Mouse (Mus musculus) forebrain, embryonic 16.5 days (tissue): Measurements from ENCODE around the gene Ift57. TPM values are rescaled to one million over a fixed set of nuclear protein-coding genes. Genes with fewer than 3 reads are reported as not detected.

Source experiments
- ATAC-seq: fragments of 200-750 bp; cut with Nextera tagmentation; 2 replicates; pipeline ENCODE4 v1.8.0; 2017; ENCODE audit warnings: mild to moderate bottlenecking, moderate library complexity
- H3K27ac ChIP-seq: fragments of 300-500 bp; sonication (generic); 2 replicates; pipeline ENCODE4 v1.5.1; 2014; ENCODE audit warnings: low read length, control low read depth
- H3K27me3 ChIP-seq: fragments of 300-500 bp; sonication (generic); replicated peaks from 2 replicates; pipeline ENCODE4 v1.6.1; 2014; ENCODE audit warnings: low read length; ENCODE audit not compliant: control insufficient read depth, insufficient read depth
- H3K36me3 ChIP-seq: fragments of 300-500 bp; sonication (generic); 2 replicates; pipeline ENCODE4 v1.6.1; 2014; ENCODE audit not compliant: control insufficient read depth, insufficient read depth
- H3K4me1 ChIP-seq: fragments of 300-500 bp; sonication (generic); replicated peaks from 2 replicates; pipeline ENCODE4 v1.6.1; 2014; ENCODE audit warnings: low read length; ENCODE audit not compliant: control insufficient read depth, insufficient read depth
- H3K4me2 ChIP-seq: fragments of 300-500 bp; sonication (generic); 2 replicates; pipeline ENCODE4 v1.6.1; 2014; ENCODE audit warnings: mild to moderate bottlenecking, low read length, control low read depth
- H3K4me3 ChIP-seq: fragments of 300-500 bp; sonication (generic); replicated peaks from 2 replicates; pipeline ENCODE4 v1.5.1; 2014; ENCODE audit warnings: mild to moderate bottlenecking, low read length, control low read depth
- H3K9ac ChIP-seq: fragments of 300-500 bp; sonication (generic); replicated peaks from 2 replicates; pipeline ENCODE4 v1.6.1; 2014; ENCODE audit warnings: low read depth, low read length, control low read depth
- H3K9me3 ChIP-seq: fragments of 300-500 bp; sonication (generic); 2 replicates; pipeline ENCODE4 v1.6.1; 2016; ENCODE audit warnings: low read length; ENCODE audit not compliant: control insufficient read depth
- WGBS: fragments of 180-500 bp; shearing (Covaris S2); extraction: QIAGEN DNeasy Blood & Tissue Kit; methylation state at CpG from one replicate; pipeline ENCODE4 v1.1.7; 2014; 5-methylcytosine and 5-hydroxymethylcytosine counted together
- polyA plus RNA-seq: library from polyadenylated mRNA; unstranded; fragments of >200 nt; fragmentation: Nextera tagmentation; extraction: Ambion mirVana; gene quantifications from 2 replicates; pipeline ENCODE4 v1.2.1, GENCODE M21; 2015

Gene Ift57
- polyA plus RNA-seq, 1 experiment from 2014 or later, result 44.2 TPM

DNA sequence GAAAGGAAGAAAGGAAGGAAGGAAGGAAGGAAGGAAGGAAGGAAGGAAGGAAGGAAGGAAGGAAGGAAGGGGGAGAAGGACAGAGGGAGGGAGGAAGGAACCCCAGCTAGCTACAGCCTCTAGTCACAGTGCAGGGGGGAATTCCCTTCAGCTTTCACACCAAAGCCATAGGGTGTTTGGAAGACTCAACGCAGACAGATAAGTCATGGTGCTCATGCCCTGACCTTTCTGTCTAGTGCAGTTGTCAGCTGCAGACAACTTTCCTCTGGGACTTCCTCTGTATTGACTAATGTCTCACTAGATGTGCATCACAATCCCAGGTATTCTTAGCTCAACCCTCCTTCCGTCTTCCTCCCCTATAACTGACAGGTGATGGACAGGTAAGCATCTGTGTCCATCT lies 97.9 kb downstream of the Ift57 start:
- ATAC-seq, result no peak
- no peaks in the 10 kb centered on the region for H3K9me3 ChIP-seq
- H3K27me3 ChIP-seq, result no peaks in the 10 kb centered on the region
- WGBS, result 100% methylated on average over 2 of the region's 2 CpGs
- H3K4me1 ChIP-seq, result no peaks in the 10 kb centered on the region
- no peak overlapping the region for H3K4me3 ChIP-seq
- H3K36me3 ChIP-seq, result no peaks in the 10 kb centered on the region
- H3K9ac ChIP-seq, result no peak overlapping the region
- H3K4me2 ChIP-seq, result no peak overlapping the region
- no peak overlapping the region for H3K27ac ChIP-seq

DNA sequence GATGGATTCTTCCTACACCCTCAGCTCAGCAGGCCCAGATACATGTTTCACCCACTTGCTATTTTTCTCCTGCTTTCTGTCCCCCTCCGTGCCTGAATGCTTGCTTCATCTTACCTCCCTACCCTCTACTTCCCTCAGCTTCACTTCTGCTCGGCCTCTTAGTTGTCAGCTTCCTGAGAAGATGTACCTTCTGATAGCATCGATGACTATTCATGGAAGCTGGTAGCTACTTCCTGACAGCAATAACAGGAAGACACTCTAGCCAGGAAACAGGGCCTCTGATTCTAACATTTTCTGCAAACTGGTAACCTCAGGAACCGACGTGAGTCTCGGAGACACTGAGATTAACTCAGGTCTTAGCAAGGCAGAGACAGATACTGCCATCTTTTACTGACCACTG lies 99.8 kb downstream of the Ift57 start:
- WGBS, result 93% methylated on average over 6 of the region's 6 CpGs
- Histone ChIP-seq H3K36me3 (no peaks in the 10 kb centered on the region), H3K9ac (no peak overlapping the region), H3K4me2 (no peak overlapping the region), H3K4me3 (no peak overlapping the region), H3K27me3 (no peaks in the 10 kb centered on the region), H3K9me3 (no peaks in the 10 kb centered on the region), H3K27ac (no peak overlapping the region), H3K4me1 (peaks cover 1% of the 10 kb centered on the region)
- no peak for ATAC-seq

DNA sequence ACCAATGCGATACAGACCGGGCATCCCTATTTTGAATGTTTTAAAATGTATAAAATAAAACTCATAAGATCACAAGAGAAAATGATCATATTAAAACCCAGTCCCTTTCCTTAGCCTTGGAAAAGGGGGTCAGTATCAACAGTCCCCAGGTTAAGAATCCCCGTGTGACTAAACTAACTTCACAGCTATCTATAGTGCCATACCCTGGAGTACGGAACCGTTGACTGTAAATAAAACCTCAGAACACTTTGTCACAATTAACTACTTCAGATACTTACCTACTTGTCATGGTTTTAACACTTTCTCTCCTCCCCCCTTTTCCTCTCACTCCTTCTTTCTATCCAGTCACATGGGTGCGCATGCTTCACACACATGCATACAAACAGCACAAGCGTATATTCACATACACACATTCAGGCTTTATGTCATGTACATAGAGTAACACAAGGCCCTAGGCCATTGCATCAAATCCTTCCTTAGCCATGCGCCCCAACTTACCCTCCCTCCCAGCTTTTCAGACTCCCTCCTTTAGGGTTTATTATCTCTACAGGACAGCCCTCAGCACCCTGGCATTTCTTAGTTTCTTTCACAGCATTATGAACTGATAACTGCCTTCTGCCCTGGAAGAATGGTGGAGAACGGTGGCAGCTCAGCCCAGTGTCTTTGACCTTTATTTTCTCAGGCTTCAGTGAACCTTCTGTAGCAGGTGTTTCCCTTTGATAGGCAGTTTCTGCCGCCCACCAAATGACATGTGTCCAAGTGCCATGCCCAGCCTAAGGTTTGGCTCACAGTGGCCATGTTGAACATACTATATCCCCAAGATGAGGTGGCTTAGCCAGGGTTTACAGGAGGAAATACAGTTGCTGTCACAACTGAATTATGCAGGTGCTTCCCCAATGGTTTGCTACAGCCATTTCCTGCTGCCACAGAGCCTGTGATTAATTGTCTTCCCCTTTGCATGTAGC lies 100.8 kb downstream of the Ift57 start, which contains the start of gene Cd47:
Gene Cd47 (plus strand): TSS at position 937 of the 965 bp plus-strand sequence.
- 83% methylated on average over 10 of the region's 10 CpGs for WGBS
- ATAC-seq, result no peak
- Histone ChIP-seq H3K4me2 (no peak within 1 kb of the TSS), H3K4me1 (peaks cover 7% of the 10 kb centered on the region), H3K4me3 (no peak within 1 kb of the TSS), H3K27me3 (no peaks in the 10 kb centered on the region), H3K27ac (no peak within 1 kb of the TSS), H3K36me3 (no peaks in the 10 kb centered on the region), H3K9me3 (no peaks in the 10 kb centered on the region), H3K9ac (no peak within 1 kb of the TSS)

DNA sequence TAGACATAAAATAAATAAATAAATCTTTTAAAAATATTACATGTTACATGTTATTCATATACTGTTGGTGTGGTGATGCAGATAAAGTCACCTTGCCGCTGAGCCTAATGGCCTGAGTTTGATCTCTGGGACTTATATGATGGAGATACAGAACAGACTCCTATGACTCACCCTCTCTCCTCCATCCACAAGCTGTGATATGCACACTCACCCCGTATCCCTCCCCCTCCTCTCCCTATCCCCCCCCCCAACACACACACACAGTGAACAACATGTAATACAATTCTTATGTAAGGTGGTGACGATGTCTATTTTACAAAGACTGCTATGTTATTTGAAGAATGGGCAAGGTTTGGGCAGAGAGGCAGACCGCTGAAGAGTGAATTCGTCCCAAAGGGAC lies 102.0 kb downstream of the Ift57 start:
- no peak overlapping the region for H3K4me2 ChIP-seq
- H3K9ac ChIP-seq, result no peak overlapping the region
- 88% methylated on average over 5 of the region's 5 CpGs for WGBS
- H3K4me3 ChIP-seq, result no peak overlapping the region
- H3K36me3 ChIP-seq, result no peaks in the 10 kb centered on the region
- no peak overlapping the region for H3K27ac ChIP-seq
- peaks cover 7% of the 10 kb centered on the region for H3K4me1 ChIP-seq
- H3K9me3 ChIP-seq, result no peaks in the 10 kb centered on the region
- ATAC-seq, result no peak
- H3K27me3 ChIP-seq, result no peaks in the 10 kb centered on the region

DNA sequence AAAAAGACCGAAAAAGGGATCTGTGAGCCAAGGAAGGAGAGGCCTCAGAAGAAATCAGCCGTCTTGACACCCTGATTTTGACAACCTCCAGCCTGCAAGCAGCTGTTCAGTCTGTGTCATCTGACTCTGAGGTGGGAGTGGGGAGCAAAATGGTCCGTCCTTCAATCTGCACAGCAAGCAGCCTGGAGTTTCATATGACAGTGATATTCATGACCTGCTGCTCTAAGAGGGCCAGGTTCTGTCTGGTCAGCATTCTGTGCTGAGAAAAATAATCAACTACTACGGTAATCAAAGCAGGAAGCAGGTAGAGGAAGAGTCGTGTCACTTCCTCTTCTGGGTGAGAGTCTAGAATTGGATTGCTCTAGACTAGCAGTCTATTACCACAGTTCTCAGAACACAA lies 102.4 kb downstream of the Ift57 start:
- peaks cover 7% of the 10 kb centered on the region for H3K4me1 ChIP-seq

DNA sequence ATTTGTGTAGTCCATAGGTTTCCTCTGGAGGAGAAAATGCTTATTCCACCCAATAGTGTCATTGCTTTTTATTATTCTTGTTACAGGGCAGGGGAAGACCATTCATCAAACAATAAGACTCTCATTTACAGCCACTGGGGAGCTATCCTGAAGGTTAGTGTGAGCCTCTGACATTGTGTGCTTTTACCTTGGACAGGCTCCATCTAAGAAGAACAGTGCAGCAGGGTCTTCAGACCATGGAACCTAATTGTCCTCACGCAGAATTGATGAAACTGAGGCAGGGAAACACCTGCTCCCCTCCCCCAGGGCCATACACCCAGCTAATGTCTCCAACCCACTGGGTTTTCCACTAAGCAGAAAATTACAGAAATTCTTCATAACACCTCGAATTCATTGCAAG lies 104.0 kb downstream of the Ift57 start:
- H3K36me3 ChIP-seq, result no peaks in the 10 kb centered on the region
- no peak overlapping the region for H3K9ac ChIP-seq
- H3K4me1 ChIP-seq, result peaks cover 7% of the 10 kb centered on the region
- no peak for ATAC-seq
- no peaks in the 10 kb centered on the region for H3K9me3 ChIP-seq
- no peaks in the 10 kb centered on the region for H3K27me3 ChIP-seq
- H3K4me2 ChIP-seq, result no peak overlapping the region
- WGBS, result 51% methylated on average over 2 of the region's 2 CpGs
- H3K27ac ChIP-seq, result no peak overlapping the region
- no peak overlapping the region for H3K4me3 ChIP-seq

More for the DNA sequence above, 102.4 kb downstream of the Ift57 start:
- Histone ChIP-seq H3K4me3 (no peak overlapping the region), H3K9me3 (no peaks in the 10 kb centered on the region), H3K27me3 (no peaks in the 10 kb centered on the region), H3K36me3 (no peaks in the 10 kb centered on the region), H3K4me2 (no peak overlapping the region), H3K27ac (no peak overlapping the region), H3K9ac (no peak overlapping the region)
- 66% methylated on average over 5 of the region's 5 CpGs for WGBS
- ATAC-seq, result no peak

DNA sequence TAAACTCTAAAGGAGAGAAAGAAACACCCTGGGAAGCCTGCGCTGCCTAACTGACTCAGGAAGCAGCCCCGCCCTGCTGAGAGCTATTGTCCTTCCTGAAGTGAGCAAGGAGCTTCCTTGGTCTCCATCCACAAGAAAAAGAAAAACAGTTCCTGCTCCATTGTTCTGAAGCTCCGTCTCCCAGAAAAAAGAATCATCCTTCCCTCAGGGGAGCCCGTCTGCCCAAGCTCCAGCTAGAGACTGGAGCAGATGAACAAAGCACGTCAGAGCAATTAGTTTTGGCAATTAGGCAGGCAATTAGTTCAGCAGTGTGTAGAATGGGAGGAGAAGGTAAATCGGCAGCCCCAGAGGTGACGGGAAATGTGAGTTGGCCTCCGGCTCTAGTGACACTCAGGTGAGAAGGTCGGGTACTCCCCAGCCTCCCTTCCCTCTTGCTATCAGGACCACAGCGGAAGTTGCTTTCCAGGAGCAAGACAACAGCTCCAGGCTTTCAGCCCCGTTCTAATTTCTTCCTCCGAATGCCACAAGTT lies 105.0 kb downstream of the Ift57 start:
- peak overlapping the region; percentile 37; the same call in 1 of the 2 replicates for H3K27ac ChIP-seq
- peaks cover 7% of the 10 kb centered on the region for H3K4me1 ChIP-seq
- H3K36me3 ChIP-seq, result no peaks in the 10 kb centered on the region
- no peaks in the 10 kb centered on the region for H3K27me3 ChIP-seq
- no peaks in the 10 kb centered on the region for H3K9me3 ChIP-seq
- peak; percentile 81 for ATAC-seq
- H3K4me2 ChIP-seq, result peak overlapping the region; percentile 69
- 2% methylated on average over 12 of the region's 12 CpGs for WGBS
- H3K9ac ChIP-seq, result peak overlapping the region; percentile 62
- H3K4me3 ChIP-seq, result peak overlapping the region; percentile 36

DNA sequence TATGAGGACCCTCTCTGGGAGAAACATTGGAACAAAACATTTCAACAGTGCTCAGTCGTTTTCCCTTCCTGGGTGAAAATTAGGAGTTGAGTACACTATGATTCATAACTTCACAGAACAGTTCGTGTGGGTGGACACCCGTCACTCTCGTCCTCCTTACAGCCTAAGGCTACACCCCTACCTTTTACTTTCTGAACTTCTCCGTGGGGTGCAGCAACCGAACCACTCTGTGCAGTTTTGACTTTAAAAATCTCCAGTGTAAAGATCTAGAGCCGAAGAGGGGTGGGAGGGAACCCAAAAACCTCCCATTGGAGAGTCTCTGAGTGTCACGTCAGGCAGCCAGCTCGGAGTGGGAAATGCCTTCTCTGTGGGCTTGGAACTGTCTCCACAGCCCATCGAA lies 107.9 kb downstream of the Ift57 start:
- H3K27me3 ChIP-seq, result no peaks in the 10 kb centered on the region
- WGBS, result 77% methylated on average over 10 of the region's 10 CpGs
- peaks cover 7% of the 10 kb centered on the region for H3K4me1 ChIP-seq
- no peak overlapping the region for H3K4me3 ChIP-seq
- H3K4me2 ChIP-seq, result no peak overlapping the region
- no peak overlapping the region for H3K27ac ChIP-seq
- H3K9ac ChIP-seq, result no peak overlapping the region
- ATAC-seq, result no peak
- H3K36me3 ChIP-seq, result no peaks in the 10 kb centered on the region
- no peaks in the 10 kb centered on the region for H3K9me3 ChIP-seq

DNA sequence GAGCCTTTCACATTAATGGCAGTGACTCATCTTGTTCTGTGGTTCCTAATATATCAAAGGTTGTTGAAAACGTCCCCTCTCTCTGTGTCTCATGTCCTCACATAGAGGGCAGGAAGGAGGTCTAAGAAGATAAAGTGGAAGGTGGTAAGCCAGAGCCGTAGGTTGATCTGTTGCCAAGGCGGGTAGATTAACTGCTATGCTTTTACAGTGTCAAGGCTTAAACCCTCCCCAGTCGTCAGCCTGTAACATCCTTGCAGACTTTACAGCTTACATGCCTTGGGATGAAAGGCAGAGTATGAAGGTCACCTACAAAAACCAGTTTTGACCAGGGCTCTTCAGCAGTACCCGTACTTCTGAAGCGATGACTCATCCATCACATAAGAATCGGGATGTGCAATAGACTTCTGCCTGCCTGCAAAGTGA lies 108.4 kb downstream of the Ift57 start:
- Histone ChIP-seq H3K9ac (no peak overlapping the region), H3K27ac (no peak overlapping the region), H3K4me2 (no peak overlapping the region), H3K4me3 (no peak overlapping the region), H3K9me3 (no peaks in the 10 kb centered on the region), H3K36me3 (no peaks in the 10 kb centered on the region), H3K4me1 (peaks cover 7% of the 10 kb centered on the region), H3K27me3 (no peaks in the 10 kb centered on the region)
- ATAC-seq, result no peak
- WGBS, result 82% methylated on average over 7 of the region's 7 CpGs
